Mouse (Mus musculus): ENCODE data around the gene Zfp606. TPM values are rescaled to one million over a fixed set of nuclear protein-coding genes. Genes with fewer than 3 reads are reported as not detected.

Zfp606 gene
- polyA plus RNA-seq (2015; fragmentation: Nextera tagmentation; extraction: Ambion mirVana) = 48.8 and 50.7 TPM in 2 replicates

GRCm38 (mm10) chr7:12478158-12479008 lies at the start of gene Zfp606:
Gene Zfp606 (plus strand): TSS chr7:12478293.
- peaks cover 12% of the 10 kb centered on the region; the same call in 1 of the 2 replicates for H3K9me3 ChIP-seq (replicated peaks)
- WGBS = under 1% methylated on average over 51 of the region's 53 CpGs
- peak within 1 kb of the TSS; percentile 96 for H3K9ac ChIP-seq
- H3K4me2 ChIP-seq = peak within 1 kb of the TSS; percentile 65
- H3K27me3 ChIP-seq = no peaks in the 10 kb centered on the region
- H3K36me3 ChIP-seq (ENCODE audit: poor library complexity, severe bottlenecking) = peaks cover 32% of the 10 kb centered on the region
- peak; percentile 96 for ATAC-seq
- H3K4me3 ChIP-seq = peak within 1 kb of the TSS; percentile 92
- peaks cover 3% of the 10 kb centered on the region; the same call in 1 of the 2 replicates for H3K4me1 ChIP-seq
- H3K27ac ChIP-seq = peak within 1 kb of the TSS; percentile 85

- H3K27me3 ChIP-seq = no peaks in the 10 kb centered on the region
- peaks cover 3% of the 10 kb centered on the region; the same call in 1 of the 2 replicates for H3K4me1 ChIP-seq
- 0 out of 2 replicates have a peak overlapping the region, but pooled peaks have one; percentile 85 for H3K27ac ChIP-seq
- peak overlapping the region; percentile 92 for H3K4me3 ChIP-seq
- ATAC-seq = peak; percentile 47
- peaks cover 38% of the 10 kb centered on the region for H3K36me3 ChIP-seq (ENCODE audit: poor library complexity, severe bottlenecking)
- WGBS = 0% methylated on average over 7 of the region's 8 CpGs
- peak overlapping the region; percentile 96 for H3K9ac ChIP-seq
- H3K9me3 ChIP-seq (replicated peaks) = peaks cover 12% of the 10 kb centered on the region
- H3K4me2 ChIP-seq = peak overlapping the region; percentile 65
Measured at GRCm38 (mm10) chr7:12479009-12479346, 885 bp downstream of the Zfp606 start.

GRCm38 (mm10) chr7:12479525-12479924 lies 1.4 kb downstream of the Zfp606 start:
- ATAC-seq = no peak
- Histone ChIP-seq H3K4me1 (peaks cover 3% of the 10 kb centered on the region; the same call in 1 of the 2 replicates), H3K9me3 (replicated peaks) (peaks cover 15% of the 10 kb centered on the region), H3K4me2 (peak overlapping the region; percentile 65), H3K27me3 (no peaks in the 10 kb centered on the region), H3K36me3 (ENCODE audit: poor library complexity, severe bottlenecking) (peaks cover 44% of the 10 kb centered on the region), H3K27ac (no peak overlapping the region), H3K4me3 (peak overlapping the region; percentile 92), H3K9ac (peak overlapping the region; percentile 96)
- WGBS = 67% methylated on average over 4 of the region's 4 CpGs

GRCm38 (mm10) chr7:12483771-12484170 lies 5.7 kb downstream of the Zfp606 start:
- no peak overlapping the region for H3K4me3 ChIP-seq
- H3K27ac ChIP-seq = no peak overlapping the region
- no peaks in the 10 kb centered on the region for H3K27me3 ChIP-seq
- no peak overlapping the region for H3K9ac ChIP-seq
- H3K4me2 ChIP-seq = no peak overlapping the region
- no peak for ATAC-seq
- peaks cover 3% of the 10 kb centered on the region; the same call in 1 of the 2 replicates for H3K4me1 ChIP-seq
- WGBS = 91% methylated on average over 6 of the region's 6 CpGs
- H3K9me3 ChIP-seq (replicated peaks) = peaks cover 46% of the 10 kb centered on the region
- H3K36me3 ChIP-seq (ENCODE audit: poor library complexity, severe bottlenecking) = peaks cover 86% of the 10 kb centered on the region

DNA sequence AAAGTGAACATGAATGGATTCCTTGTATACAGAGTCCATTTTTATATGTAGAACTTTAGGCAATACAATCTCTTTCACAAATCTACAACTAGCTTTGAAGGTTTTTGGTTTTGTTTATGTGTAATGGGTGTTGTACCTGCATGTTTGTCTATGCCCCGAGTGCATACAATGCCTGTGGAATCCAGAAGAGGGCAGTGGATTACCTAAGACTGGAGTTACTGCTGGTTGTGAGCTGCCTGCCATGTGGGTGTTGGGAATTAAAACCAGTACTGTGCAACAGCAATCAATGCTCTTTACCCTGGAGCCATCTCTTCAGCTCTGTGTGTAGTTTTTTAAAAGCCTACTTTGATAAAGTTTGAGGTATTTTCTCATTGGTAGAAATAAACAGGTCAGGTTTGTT lies 7.9 kb downstream of the Zfp606 start:
- Histone ChIP-seq H3K4me3 (no peak overlapping the region), H3K4me1 (no peaks in the 10 kb centered on the region), H3K4me2 (no peak overlapping the region), H3K36me3 (ENCODE audit: poor library complexity, severe bottlenecking) (peaks cover 99% of the 10 kb centered on the region), H3K27me3 (no peaks in the 10 kb centered on the region), H3K9me3 (replicated peaks) (peaks cover 57% of the 10 kb centered on the region), H3K9ac (no peak overlapping the region), H3K27ac (no peak overlapping the region)
- 91% methylated on average over 1 of the region's 1 CpGs for WGBS
- ATAC-seq = no peak

DNA sequence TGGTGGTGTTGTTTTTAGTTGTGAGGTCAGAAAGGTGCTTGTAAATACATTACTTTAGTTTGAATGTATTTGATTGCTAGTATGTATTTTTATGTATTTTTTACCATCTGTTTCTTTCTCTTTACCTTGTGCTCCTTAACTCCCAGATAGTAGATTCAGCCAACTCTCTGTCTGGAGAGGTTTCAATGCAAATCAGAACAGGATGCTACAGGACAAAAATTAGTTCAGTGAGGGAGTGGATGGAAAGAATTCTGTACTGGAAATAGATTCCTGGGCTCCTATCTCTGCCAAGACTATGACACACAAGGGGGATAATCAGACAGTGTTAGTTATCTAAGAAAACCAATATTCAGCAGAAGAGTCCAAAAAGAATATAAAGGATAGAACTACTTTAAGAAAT lies 8.6 kb downstream of the Zfp606 start:
- no peak overlapping the region for H3K4me2 ChIP-seq
- H3K27me3 ChIP-seq = no peaks in the 10 kb centered on the region
- no peak overlapping the region for H3K27ac ChIP-seq
- H3K9me3 ChIP-seq (replicated peaks) = peaks cover 62% of the 10 kb centered on the region
- peaks cover 99% of the 10 kb centered on the region for H3K36me3 ChIP-seq (ENCODE audit: poor library complexity, severe bottlenecking)
- ATAC-seq = no peak
- no peak overlapping the region for H3K4me3 ChIP-seq
- H3K9ac ChIP-seq = no peak overlapping the region
- H3K4me1 ChIP-seq = no peaks in the 10 kb centered on the region

GRCm38 (mm10) chr7:12510913-12511312 lies 32.8 kb downstream of the Zfp606 start:
- H3K4me2 ChIP-seq = no peak overlapping the region
- ATAC-seq = no peak
- no peaks in the 10 kb centered on the region for H3K27me3 ChIP-seq
- no peak overlapping the region for H3K27ac ChIP-seq
- H3K9ac ChIP-seq = no peak overlapping the region
- H3K9me3 ChIP-seq (replicated peaks) = peaks cover 35% of the 10 kb centered on the region
- H3K36me3 ChIP-seq (ENCODE audit: poor library complexity, severe bottlenecking) = no peaks in the 10 kb centered on the region
- no peak overlapping the region for H3K4me3 ChIP-seq
- no peaks in the 10 kb centered on the region for H3K4me1 ChIP-seq
- 72% methylated on average over 1 of the region's 1 CpGs for WGBS

- Histone ChIP-seq H3K4me1 (no peaks in the 10 kb centered on the region), H3K36me3 (ENCODE audit: poor library complexity, severe bottlenecking) (no peaks in the 10 kb centered on the region), H3K9me3 (replicated peaks) (peaks cover 35% of the 10 kb centered on the region), H3K9ac (no peak within 1 kb of the TSS), H3K4me2 (no peak within 1 kb of the TSS), H3K27me3 (no peaks in the 10 kb centered on the region), H3K27ac (no peak within 1 kb of the TSS), H3K4me3 (no peak within 1 kb of the TSS)
- no peak for ATAC-seq
- WGBS = 47% methylated on average over 2 of the region's 2 CpGs
Measured at GRCm38 (mm10) chr7:12512217-12512616, 34.1 kb downstream of the Zfp606 start, which contains the start of gene 2900092C05Rik. Gene 2900092C05Rik (plus strand): TSS chr7:12512517.

Other genes starting within 250 kb of the Zfp606 start
- not detected in 2 replicates for gene Vmn1r81, start 210.0 kb upstream of the Zfp606 start, polyA plus RNA-seq (2015; fragmentation: Nextera tagmentation; extraction: Ambion mirVana)
- not detected in 2 replicates for gene Vmn1r82, start 177.9 kb upstream of the Zfp606 start, polyA plus RNA-seq (2015; fragmentation: Nextera tagmentation; extraction: Ambion mirVana)
- gene Vmn1r83, start 148.8 kb upstream of the Zfp606 start, polyA plus RNA-seq (2015; fragmentation: Nextera tagmentation; extraction: Ambion mirVana) = not detected in 2 replicates
- gene Vmn1r84, start 109.0 kb upstream of the Zfp606 start, polyA plus RNA-seq (2015; fragmentation: Nextera tagmentation; extraction: Ambion mirVana) = not detected in 2 replicates
- gene Zfp551, start 55.5 kb upstream of the Zfp606 start, polyA plus RNA-seq (2015; fragmentation: Nextera tagmentation; extraction: Ambion mirVana) = 5.5 and 6.9 TPM in 2 replicates
- gene 2900092C05Rik, start 34.2 kb downstream of the Zfp606 start, polyA plus RNA-seq (2015; fragmentation: Nextera tagmentation; extraction: Ambion mirVana) = not detected in 2 replicates
- gene Vmn2r53, start 130.5 kb downstream of the Zfp606 start, polyA plus RNA-seq (2015; fragmentation: Nextera tagmentation; extraction: Ambion mirVana) = not detected in 2 replicates
- not detected in 2 replicates for gene Vmn2r54, start 162.0 kb downstream of the Zfp606 start, polyA plus RNA-seq (2015; fragmentation: Nextera tagmentation; extraction: Ambion mirVana)
- not detected in 2 replicates for gene Vmn2r55, start 206.7 kb downstream of the Zfp606 start, polyA plus RNA-seq (2015; fragmentation: Nextera tagmentation; extraction: Ambion mirVana)